Mouse (Mus musculus) stomach, embryonic 14.5 days (tissue): Measurements from ENCODE around the gene Boc. TPM values are rescaled to one million over a fixed set of nuclear protein-coding genes. Genes with fewer than 3 reads are reported as not detected.
"Not testable (repeated sequence)": the region's sequence is repeated elsewhere in the genome, so short reads cannot be mapped to it uniquely, and the experiment has no call there.

Experiments
- ATAC-seq: fragments of 200-750 bp; cut with Nextera tagmentation; 2 replicates; pipeline ENCODE4 v1.8.0; 2017; ENCODE audit warnings: low read depth, moderate TSS enrichment; ENCODE audit not compliant: insufficient number of reproducible peaks, insufficient read depth, low FRiP score
- H3K27ac ChIP-seq: fragments of 300-500 bp; sonication (generic); 2 replicates; pipeline ENCODE4 v1.5.1; 2014; ENCODE audit warnings: mild to moderate bottlenecking, low read length, moderate library complexity, mixed read lengths
- H3K27me3 ChIP-seq: fragments of 300-500 bp; sonication (generic); 2 replicates; pipeline ENCODE4 v1.6.1; 2014; ENCODE audit warnings: low read length, control low read depth, mixed read lengths; ENCODE audit not compliant: control insufficient read depth, insufficient read depth
- H3K36me3 ChIP-seq: fragments of 300-500 bp; sonication (generic); 2 replicates; pipeline ENCODE4 v1.6.1; 2014; ENCODE audit warnings: mild to moderate bottlenecking, control low read depth, low read length, moderate library complexity, mixed read lengths; ENCODE audit not compliant: control insufficient read depth, insufficient read depth
- H3K4me1 ChIP-seq: fragments of 300-500 bp; sonication (generic); 2 replicates; pipeline ENCODE4 v1.6.1; 2014; ENCODE audit warnings: low read length, control low read depth, mixed read lengths; ENCODE audit not compliant: control insufficient read depth, insufficient read depth
- H3K4me2 ChIP-seq: fragments of 300-500 bp; sonication (generic); replicated peaks from 2 replicates; pipeline ENCODE4 v1.6.1; 2014; ENCODE audit warnings: low read depth, low read length, control low read depth
- H3K4me3 ChIP-seq: fragments of 300-500 bp; sonication (generic); 2 replicates; pipeline ENCODE4 v1.5.1; 2014; ENCODE audit warnings: low read depth, low read length, control low read depth
- H3K9ac ChIP-seq: fragments of 300-500 bp; sonication (generic); replicated peaks from 2 replicates; pipeline ENCODE4 v1.6.1; 2014; ENCODE audit warnings: low read depth, mild to moderate bottlenecking, control low read depth, low read length, moderate library complexity, mixed read lengths
- H3K9me3 ChIP-seq: fragments of 300-500 bp; sonication (generic); 2 replicates; pipeline ENCODE4 v1.6.1; 2016; ENCODE audit warnings: low read depth, low read length, control low read depth; ENCODE audit not compliant: control insufficient read depth
- WGBS: fragments of 180-500 bp; shearing (Covaris S2); extraction: QIAGEN DNeasy Blood & Tissue Kit; methylation state at CpG from one replicate; pipeline ENCODE4 v1.1.7; 2014; 5-methylcytosine and 5-hydroxymethylcytosine counted together
- polyA plus RNA-seq: library from polyadenylated mRNA; unstranded; fragments of >200 nt; fragmentation: Nextera tagmentation; extraction: Ambion mirVana; gene quantifications from 2 replicates; pipeline ENCODE4 v1.2.1, GENCODE M21; 2014

Gene Boc
- polyA plus RNA-seq, 1 experiment from 2014 or later, result 19.5 TPM

DNA sequence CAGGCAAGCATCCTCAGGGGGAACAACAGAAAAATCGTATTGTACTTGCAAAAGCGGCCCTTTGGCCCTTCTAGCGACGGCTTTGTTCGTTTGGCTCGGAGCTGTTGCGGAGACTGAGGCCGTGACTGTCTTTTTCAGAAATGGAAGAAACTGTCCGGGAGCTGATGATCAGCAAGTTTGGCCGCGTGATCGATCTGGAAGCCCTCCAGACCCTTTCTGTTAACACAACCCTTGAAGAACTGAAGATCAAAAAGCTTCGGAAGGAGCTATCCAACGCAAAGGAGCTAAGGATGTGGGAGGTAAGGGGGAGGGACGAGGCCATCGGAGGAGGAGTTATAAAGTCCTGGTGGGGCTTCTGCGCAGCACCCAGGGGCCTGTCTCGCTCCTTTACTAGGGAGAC, 79.9 kb downstream of the Boc start:
- no peak; the same call in 1 of the 2 replicates for ATAC-seq
- Histone ChIP-seq H3K9me3 (no peaks in the 10 kb centered on the region), H3K4me1 (peaks cover 6% of the 10 kb centered on the region; the same call in 1 of the 2 replicates), H3K27me3 (no peaks in the 10 kb centered on the region), H3K4me2 (no peak overlapping the region), H3K9ac (no peak overlapping the region), H3K4me3 (no peak overlapping the region), H3K36me3 (no peaks in the 10 kb centered on the region), H3K27ac (no peak overlapping the region)
- WGBS, result 33% methylated on average over 18 of the region's 18 CpGs

DNA sequence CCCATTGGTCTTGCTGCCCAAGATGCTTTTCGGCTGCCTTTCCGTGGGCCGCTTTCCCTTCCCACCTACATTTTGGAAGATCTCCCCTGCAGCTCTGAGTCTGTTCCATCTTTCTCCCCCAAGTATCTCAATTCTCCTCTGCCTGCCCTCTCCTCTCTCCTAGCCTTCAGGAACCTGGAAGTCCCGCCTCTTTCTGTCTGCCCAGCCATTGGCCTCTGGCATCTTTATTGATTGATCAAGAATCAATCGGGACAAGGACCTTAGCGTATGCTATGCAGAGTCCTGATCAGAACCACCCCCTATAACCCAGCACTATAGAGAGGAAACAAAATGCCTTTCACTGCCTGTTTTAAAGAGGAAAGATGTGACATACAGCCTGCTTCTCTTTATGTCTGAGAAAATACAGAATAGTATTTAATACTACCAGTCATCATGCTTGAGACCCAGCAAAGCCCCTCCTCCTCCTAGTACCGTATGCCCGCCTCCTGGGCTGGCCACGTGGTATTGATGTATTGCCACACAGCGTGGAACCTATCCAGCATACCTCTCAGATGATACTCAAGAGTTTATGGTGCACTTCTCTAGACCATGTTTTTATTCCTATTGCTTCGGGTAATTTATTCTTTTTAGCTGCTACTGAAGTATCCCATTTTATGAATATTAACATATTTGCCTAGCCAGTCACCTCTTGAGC, 82.9 kb downstream of the Boc start:
- 0 out of 2 replicates have a peak, but pooled peaks have one; percentile 23 for ATAC-seq
- H3K4me1 ChIP-seq, result no peaks in the 10 kb centered on the region
- no peaks in the 10 kb centered on the region for H3K36me3 ChIP-seq
- WGBS, result 83% methylated on average over 11 of the region's 11 CpGs
- no peak overlapping the region for H3K9ac ChIP-seq
- no peaks in the 10 kb centered on the region for H3K27me3 ChIP-seq
- H3K4me3 ChIP-seq, result no peak overlapping the region
- H3K4me2 ChIP-seq, result no peak overlapping the region
- H3K9me3 ChIP-seq, result no peaks in the 10 kb centered on the region
- H3K27ac ChIP-seq, result no peak overlapping the region

GRCm38 (mm10) chr16:44475281-44475680, 83.4 kb downstream of the Boc start:
- no peak overlapping the region for H3K4me2 ChIP-seq
- H3K27me3 ChIP-seq, result no peaks in the 10 kb centered on the region
- no peak overlapping the region for H3K27ac ChIP-seq
- no peaks in the 10 kb centered on the region for H3K36me3 ChIP-seq
- 78% methylated on average over 14 of the region's 14 CpGs for WGBS
- ATAC-seq, result no peak
- H3K9ac ChIP-seq, result no peak overlapping the region
- H3K4me1 ChIP-seq, result no peaks in the 10 kb centered on the region
- H3K9me3 ChIP-seq, result no peaks in the 10 kb centered on the region
- no peak overlapping the region for H3K4me3 ChIP-seq

GRCm38 (mm10) chr16:44460922-44461321, 97.8 kb downstream of the Boc start:
- H3K9me3 ChIP-seq, result no peaks in the 10 kb centered on the region
- no peak overlapping the region for H3K4me2 ChIP-seq
- no peak for ATAC-seq
- no peak overlapping the region for H3K4me3 ChIP-seq
- H3K36me3 ChIP-seq, result no peaks in the 10 kb centered on the region
- H3K27ac ChIP-seq, result no peak overlapping the region
- WGBS, result 64% methylated on average over 5 of the region's 5 CpGs
- H3K27me3 ChIP-seq, result no peaks in the 10 kb centered on the region
- no peak overlapping the region for H3K9ac ChIP-seq
- no peaks in the 10 kb centered on the region for H3K4me1 ChIP-seq

- H3K27ac ChIP-seq, result no peak overlapping the region
- no peak overlapping the region for H3K4me2 ChIP-seq
- H3K9me3 ChIP-seq, result no peaks in the 10 kb centered on the region
- H3K4me1 ChIP-seq, result no peaks in the 10 kb centered on the region
- ATAC-seq, result no peak
- WGBS, result 90% methylated on average over 2 of the region's 2 CpGs
- no peak overlapping the region for H3K4me3 ChIP-seq
- H3K36me3 ChIP-seq, result no peaks in the 10 kb centered on the region
- H3K9ac ChIP-seq, result no peak overlapping the region
- H3K27me3 ChIP-seq, result no peaks in the 10 kb centered on the region
These were observed 99.9 kb downstream of the Boc start for GRCm38 (mm10) chr16:44458826-44459225.

DNA sequence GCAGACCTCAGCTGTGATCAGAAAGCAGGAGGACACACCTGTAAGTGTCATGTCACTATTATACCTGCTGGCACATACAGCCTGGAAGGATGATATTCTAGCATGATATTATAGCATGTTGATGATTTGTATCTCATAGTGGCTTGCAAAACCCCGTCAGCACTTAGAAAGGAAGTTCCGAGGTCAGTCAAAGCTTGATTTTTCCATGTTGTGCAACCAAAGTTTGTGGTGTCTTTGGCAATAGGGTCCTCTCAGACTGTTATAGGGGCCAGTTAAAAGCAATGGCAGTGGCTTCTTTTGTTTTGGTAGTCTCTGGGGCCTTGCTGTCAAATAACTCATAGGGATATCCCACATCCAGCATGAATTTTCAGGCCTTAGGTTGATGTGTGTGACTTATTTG, 100.8 kb downstream of the Boc start:
- no peak for ATAC-seq
- Histone ChIP-seq H3K36me3 (no peaks in the 10 kb centered on the region), H3K27me3 (no peaks in the 10 kb centered on the region), H3K27ac (no peak overlapping the region), H3K9ac (no peak overlapping the region), H3K4me3 (no peak overlapping the region), H3K4me2 (no peak overlapping the region), H3K4me1 (no peaks in the 10 kb centered on the region), H3K9me3 (no peaks in the 10 kb centered on the region)
- 93% methylated on average over 2 of the region's 2 CpGs for WGBS

- not testable (repeated sequence) for H3K9ac ChIP-seq, ATAC-seq, H3K27me3 ChIP-seq, H3K4me2 ChIP-seq, H3K9me3 ChIP-seq, H3K36me3 ChIP-seq, H3K27ac ChIP-seq, H3K4me3 ChIP-seq, H3K4me1 ChIP-seq
- WGBS, result 98% methylated on average over 15 of the region's 15 CpGs
These were observed 116.8 kb downstream of the Boc start for GRCm38 (mm10) chr16:44441913-44442312.

- Histone ChIP-seq H3K27ac (no peak overlapping the region), H3K4me3 (no peak overlapping the region), H3K36me3 (no peaks in the 10 kb centered on the region), H3K4me2 (no peak overlapping the region), H3K27me3 (no peaks in the 10 kb centered on the region), H3K4me1 (no peaks in the 10 kb centered on the region), H3K9me3 (no peaks in the 10 kb centered on the region), H3K9ac (no peak overlapping the region)
- no peak for ATAC-seq
- 64% methylated on average over 4 of the region's 4 CpGs for WGBS
These were observed 123.2 kb downstream of the Boc start for GRCm38 (mm10) chr16:44435481-44435880.
